Mouse (Mus musculus) MEL (cell line): Measurements from ENCODE around the gene Calhm3. TPM values are rescaled to one million over a fixed set of nuclear protein-coding genes. Genes with fewer than 3 reads are reported as not detected.
A peak's percentile ranks its signal among the peaks of the same experiment; 100 is the strongest.

Experiments used
- DNase-seq: peaks from one replicate; pipeline ENCODE4 v3.0.0; 2011; ENCODE audit warnings: low read depth, low spot score
- H3K27ac ChIP-seq: 2 replicates; pipeline ENCODE4 v1.5.1; 2012; ENCODE audit warnings: low read depth, mild to moderate bottlenecking, control low read depth, low read length, moderate library complexity; ENCODE audit not compliant: control insufficient read depth
- H3K27me3 ChIP-seq, 2 experiments: fragments of 150-350 bp in 1 of 2; sonication (generic) in 1 of 2; 2 replicates each; pipeline ENCODE4 v1.6.1; 2012; ENCODE audit warnings: low read length in 2 of 2, mild to moderate bottlenecking in 2 of 2, improper control_type of control experiment in 1 of 2, moderate library complexity in 1 of 2; ENCODE audit not compliant: insufficient read depth in 2 of 2, control insufficient read depth in 1 of 2
- H3K36me3 ChIP-seq, 2 experiments: 2 replicates each; pipeline ENCODE4 v1.6.1; 2012 to 2014; ENCODE audit warnings: low read length in 2 of 2, improper control_type of control experiment in 1 of 2, inconsistent platforms in 1 of 2, mild to moderate bottlenecking in 1 of 2; ENCODE audit not compliant: insufficient read depth in 2 of 2, control insufficient read depth in 1 of 2
- H3K4me1 ChIP-seq, 2 experiments: fragments of 150-350 bp in 1 of 2; sonication (generic) in 1 of 2; 2 replicates each; pipeline ENCODE4 v1.6.1; 2012; ENCODE audit warnings: low read length in 2 of 2, improper control_type of control experiment in 1 of 2, mild to moderate bottlenecking in 1 of 2; ENCODE audit not compliant: insufficient read depth in 2 of 2, control insufficient read depth in 1 of 2
- H3K4me3 ChIP-seq, 2 experiments: fragments of 150-350 bp in 1 of 2; sonication (generic) in 1 of 2; 2 replicates each; pipeline ENCODE4 v1.5.1; 2012; ENCODE audit warnings: low read depth in 2 of 2, low read length in 2 of 2, mild to moderate bottlenecking in 2 of 2, moderate library complexity in 2 of 2, control low read depth in 1 of 2, improper control_type of control experiment in 1 of 2; ENCODE audit not compliant: control insufficient read depth in 1 of 2, insufficient read depth in 1 of 2
- H3K79me2 ChIP-seq: 2 replicates; pipeline ENCODE4 v1.6.1; 2012; ENCODE audit warnings: mild to moderate bottlenecking, low read length, moderate library complexity; ENCODE audit not compliant: control insufficient read depth, poor library complexity, insufficient read depth
- H3K9ac ChIP-seq: 2 replicates; pipeline ENCODE4 v1.6.1; 2012; ENCODE audit warnings: low read depth, mild to moderate bottlenecking, control low read depth, low read length, moderate library complexity; ENCODE audit not compliant: control insufficient read depth, poor library complexity, severe bottlenecking
- H3K9me3 ChIP-seq: fragments of 150-350 bp; sonication (generic); replicated peaks from 2 replicates; pipeline ENCODE4 v1.6.1; 2012; ENCODE audit warnings: mild to moderate bottlenecking, low read length, improper control_type of control experiment, moderate library complexity; ENCODE audit not compliant: insufficient read depth
- CTCF ChIP-seq, 3 experiments: IDR thresholded peaks in 2 of 3; conservative IDR thresholded peaks in 1 of 3; 2 replicates each; pipeline ENCODE4 v1.5.1; 2011 to 2012; ENCODE audit warnings: low read length in 3 of 3, low read depth in 2 of 3, mild to moderate bottlenecking in 2 of 3, improper control_type of control experiment in 1 of 3, inconsistent platforms in 1 of 3, mixed read lengths in 1 of 3, moderate library complexity in 1 of 3; ENCODE audit not compliant: control insufficient read depth in 1 of 3, insufficient read depth in 1 of 3, poor library complexity in 1 of 3, severe bottlenecking in 1 of 3
- E2F4 ChIP-seq: IDR thresholded peaks from 2 replicates; pipeline ENCODE4 v1.6.1; 2011; ENCODE audit warnings: low read depth, low read length, improper control_type of control experiment, borderline replicate concordance
- GABPA ChIP-seq: IDR thresholded peaks from 2 replicates; pipeline ENCODE4 v1.6.1; 2012; ENCODE audit warnings: low read depth, mild to moderate bottlenecking, inconsistent platforms, low read length, improper control_type of control experiment, moderate library complexity
- GATA1 ChIP-seq: IDR thresholded peaks from 2 replicates; pipeline ENCODE4 v1.6.1; 2011; ENCODE audit warnings: low read depth, low read length, improper control_type of control experiment
- JUND ChIP-seq: IDR thresholded peaks from 2 replicates; pipeline ENCODE4 v1.6.1; 2011; ENCODE audit warnings: low read depth, mild to moderate bottlenecking, improper control_type of control experiment, low read length
- KAT2A ChIP-seq: conservative IDR thresholded peaks from 2 replicates; pipeline ENCODE4 v1.6.1; 2012; ENCODE audit warnings: low read depth, low read length, improper control_type of control experiment, inconsistent platforms
- MAFK ChIP-seq: IDR thresholded peaks from 2 replicates; pipeline ENCODE4 v1.6.1; 2011; ENCODE audit warnings: low read depth, mild to moderate bottlenecking, low read length, improper control_type of control experiment, borderline replicate concordance
- MEF2A ChIP-seq: IDR thresholded peaks from 2 replicates; pipeline ENCODE4 v1.6.1; 2014; ENCODE audit warnings: low read depth, mild to moderate bottlenecking, inconsistent platforms, low read length, improper control_type of control experiment; ENCODE audit not compliant: poor library complexity, insufficient replicate concordance, severe bottlenecking; ENCODE audit errors: extremely low read depth
- NRF1 ChIP-seq: IDR thresholded peaks from 2 replicates; pipeline ENCODE4 v1.6.1; 2014; ENCODE audit warnings: low read depth, mild to moderate bottlenecking, inconsistent platforms, low read length, improper control_type of control experiment, moderate library complexity; ENCODE audit not compliant: poor library complexity, insufficient read depth, severe bottlenecking
- RAD21 ChIP-seq: IDR thresholded peaks from 2 replicates; pipeline ENCODE4 v1.6.1; 2011; ENCODE audit warnings: mild to moderate bottlenecking, low read depth, low read length, improper control_type of control experiment
- RCOR1 ChIP-seq: IDR thresholded peaks from 2 replicates; pipeline ENCODE4 v1.6.1; 2012; ENCODE audit warnings: low read depth, mild to moderate bottlenecking, inconsistent platforms, low read length, improper control_type of control experiment
- SIN3A ChIP-seq: IDR thresholded peaks from 2 replicates; pipeline ENCODE4 v1.6.1; 2012; ENCODE audit warnings: low read length, improper control_type of control experiment, inconsistent platforms
- SMC3 ChIP-seq: IDR thresholded peaks from 2 replicates; pipeline ENCODE4 v1.6.1; 2011; ENCODE audit warnings: low read depth, low read length, improper control_type of control experiment
- UBTF ChIP-seq: IDR thresholded peaks from 2 replicates; pipeline ENCODE4 v1.6.1; 2012; ENCODE audit warnings: low read depth, mild to moderate bottlenecking, inconsistent platforms, low read length, improper control_type of control experiment, moderate library complexity, borderline replicate concordance; ENCODE audit not compliant: insufficient read depth
- ZC3H11A ChIP-seq: IDR thresholded peaks from 2 replicates; pipeline ENCODE4 v1.6.1; 2012; ENCODE audit warnings: low read depth, mild to moderate bottlenecking, inconsistent platforms, low read length, improper control_type of control experiment
- ZKSCAN1 ChIP-seq: IDR thresholded peaks from 2 replicates; pipeline ENCODE4 v1.6.1; 2012; ENCODE audit warnings: low read depth, mild to moderate bottlenecking, inconsistent platforms, low read length, improper control_type of control experiment, moderate library complexity
- ZNF384 ChIP-seq: IDR thresholded peaks from 2 replicates; pipeline ENCODE4 v1.6.1; 2012; ENCODE audit warnings: low read depth, mild to moderate bottlenecking, inconsistent platforms, low read length, improper control_type of control experiment
- polyA plus RNA-seq, 2 experiments: library from polyadenylated mRNA; stranded (reverse) in 1 of 2; unstranded in 1 of 2; fragments of >175 nt in 1 of 2; fragments of >200 nt in 1 of 2; gene quantifications; 2 replicates each; pipeline versions ENCODE4 v1.2.1 to v1.2.4; 2012; ENCODE audit warnings: low replicate concordance in 2 of 2, low read depth in 1 of 2; ENCODE audit not compliant: insufficient read length in 2 of 2, insufficient read depth in 1 of 2, missing spikeins in 1 of 2
- total RNA-seq: library from RNA; depleted of rRNA; stranded (reverse); fragments of 300-350 nt; gene quantifications from 2 replicates; pipeline ENCODE4 v1.2.3, GENCODE M21; 2012

The Calhm3 gene
- total and polyA plus RNA-seq, 3 experiments, result not detected

DNA sequence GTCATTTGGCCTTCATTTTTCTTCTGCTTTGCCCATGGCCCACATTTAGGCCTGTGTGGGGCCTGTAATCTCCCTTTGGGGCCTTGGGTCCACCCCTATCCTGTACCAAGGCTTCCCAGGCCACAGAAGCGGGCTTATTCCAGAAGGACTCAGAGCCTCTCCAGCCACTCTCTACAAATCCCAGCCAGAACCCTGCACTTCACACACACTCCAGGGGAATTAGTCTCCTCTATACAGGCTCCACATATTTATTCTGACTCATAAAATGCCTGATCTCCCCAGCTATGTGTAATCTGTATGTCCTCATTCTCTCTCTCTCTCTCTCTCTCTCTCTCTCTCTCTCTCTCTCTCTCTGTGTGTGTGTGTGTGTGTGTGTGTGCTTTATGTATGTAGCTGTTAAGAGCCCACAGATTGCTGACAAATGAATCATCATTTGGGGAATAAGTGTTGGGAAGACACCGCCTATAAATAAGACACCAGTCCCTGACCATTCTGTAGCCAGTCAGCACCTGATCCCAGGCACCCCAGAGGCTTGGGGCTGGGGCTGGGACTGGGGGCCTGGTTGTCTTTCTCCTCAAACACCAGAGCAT lies 19.4 kb upstream of the Calhm3 start:
- no peaks in the 10 kb centered on the region for H3K9me3 ChIP-seq
- TF ChIP-seq UBTF (no peak), E2F4 (no peak), SIN3A (no peak), JUND (no peak), NRF1 (no peak), ZKSCAN1 (no peak), MAFK (no peak), RCOR1 (no peak), MEF2A (no peak)
- TF ChIP-seq, all 39 proteins: peak for 0
- Histone ChIP-seq H3K9ac (no peak overlapping the region), H3K36me3 (no peaks in the 10 kb centered on the region), H3K27me3 (peaks cover 0 to 1% of the 10 kb centered on the region in 2 experiments; a peak in 3 of 4 replicates), H3K4me3 (no peak overlapping the region), H3K27ac (no peak overlapping the region), H3K79me2 (no peaks in the 10 kb centered on the region), H3K4me1 (no peaks in the 10 kb centered on the region)
- DNase-seq, result no peak

- H3K27me3 ChIP-seq, result peaks cover 0 to 1% of the 10 kb centered on the region in 2 experiments; a peak in 3 of 4 replicates
- DNase-seq, result peak; percentile 36
- H3K9ac ChIP-seq, result no peak overlapping the region
- no peak overlapping the region for H3K27ac ChIP-seq
- peak; percentile 21 to 61 (median 35); a peak in 5 of 6 replicates for TF ChIP-seq CTCF (IDR thresholded peaks at IDR 0.05 in 2 of 3, conservative IDR thresholded peaks at IDR 0.05 in 1 of 3; ENCODE audit: control insufficient read depth in 1 of 3, insufficient read depth in 1 of 3, low read depth in 2 of 3, low read length in 3 of 3, poor library complexity in 1 of 3, severe bottlenecking in 1 of 3)
- no peak for TF ChIP-seq KAT2A
- no peak for TF ChIP-seq RCOR1
- TF ChIP-seq SMC3, result peak; percentile 37
- TF ChIP-seq ZNF384, result 0 out of 2 replicates have a peak, but pooled peaks have one; percentile 22
- no peak for TF ChIP-seq GATA1
- TF ChIP-seq RAD21, result peak; percentile 31
- no peak for TF ChIP-seq GABPA
- TF ChIP-seq MEF2A, result no peak
- TF ChIP-seq ZC3H11A, result 0 out of 2 replicates have a peak, but pooled peaks have one; percentile 10
- TF ChIP-seq, all 39 proteins: peak for 5
- Histone ChIP-seq H3K36me3 (no peaks in the 10 kb centered on the region), H3K4me1 (no peaks in the 10 kb centered on the region), H3K4me3 (no peak overlapping the region), H3K79me2 (no peaks in the 10 kb centered on the region), H3K9me3 (no peaks in the 10 kb centered on the region)
Observed at GRCm38 (mm10) chr19:47175472-47175871, 17.9 kb upstream of the Calhm3 start.
